Mouse (Mus musculus) kidney, embryonic 16.5 days (tissue): ENCODE measurements around the gene Polr2a. TPM values are rescaled to one million over a fixed set of nuclear protein-coding genes. Genes with fewer than 3 reads are reported as not detected.
"Not testable (repeated sequence)": the region's sequence is repeated elsewhere in the genome, so short reads cannot be mapped to it uniquely, and the experiment has no call there.

ENCODE experiments used
- ATAC-seq: fragments of 200-750 bp; cut with Nextera tagmentation; 2 replicates; pipeline ENCODE4 v1.8.0; 2017; ENCODE audit warnings: moderate TSS enrichment; ENCODE audit not compliant: low FRiP score, low TSS enrichment
- H3K27ac ChIP-seq: fragments of 300-500 bp; sonication (generic); 2 replicates; pipeline ENCODE4 v1.5.1; 2014; ENCODE audit warnings: low read length
- H3K27me3 ChIP-seq: fragments of 300-500 bp; sonication (generic); 2 replicates; pipeline ENCODE4 v1.6.1; 2014; ENCODE audit warnings: low read length, control low read depth, mixed read lengths; ENCODE audit not compliant: insufficient read depth
- H3K36me3 ChIP-seq: fragments of 300-500 bp; sonication (generic); 2 replicates; pipeline ENCODE4 v1.6.1; 2014; ENCODE audit warnings: low read length, control low read depth, mixed read lengths; ENCODE audit not compliant: insufficient read depth
- H3K4me1 ChIP-seq: fragments of 300-500 bp; sonication (generic); 2 replicates; pipeline ENCODE4 v1.6.1; 2014; ENCODE audit warnings: low read length, control low read depth, mixed read lengths; ENCODE audit not compliant: insufficient read depth
- H3K4me2 ChIP-seq: fragments of 300-500 bp; sonication (generic); replicated peaks from 2 replicates; pipeline ENCODE4 v1.6.1; 2014; ENCODE audit warnings: low read depth, low read length
- H3K4me3 ChIP-seq: fragments of 300-500 bp; sonication (generic); 2 replicates; pipeline ENCODE4 v1.5.1; 2014; ENCODE audit warnings: mild to moderate bottlenecking, low read length
- H3K9ac ChIP-seq: fragments of 300-500 bp; sonication (generic); replicated peaks from 2 replicates; pipeline ENCODE4 v1.6.1; 2014; ENCODE audit warnings: low read length
- H3K9me3 ChIP-seq: fragments of 300-500 bp; sonication (generic); 2 replicates; pipeline ENCODE4 v1.6.1; 2016; ENCODE audit warnings: low read length, control low read depth
- WGBS: fragments of 180-500 bp; shearing (Covaris S2); extraction: QIAGEN DNeasy Blood & Tissue Kit; methylation state at CpG from one replicate; pipeline ENCODE4 v1.1.7; 2014; 5-methylcytosine and 5-hydroxymethylcytosine counted together
- polyA plus RNA-seq: library from polyadenylated mRNA; unstranded; fragments of >200 nt; fragmentation: Nextera tagmentation; extraction: Ambion mirVana; gene quantifications from 2 replicates; pipeline ENCODE4 v1.2.1, GENCODE M21; 2015

Polr2a gene
- polyA plus RNA-seq, 1 experiment from 2014 or later: 28.3 TPM

DNA sequence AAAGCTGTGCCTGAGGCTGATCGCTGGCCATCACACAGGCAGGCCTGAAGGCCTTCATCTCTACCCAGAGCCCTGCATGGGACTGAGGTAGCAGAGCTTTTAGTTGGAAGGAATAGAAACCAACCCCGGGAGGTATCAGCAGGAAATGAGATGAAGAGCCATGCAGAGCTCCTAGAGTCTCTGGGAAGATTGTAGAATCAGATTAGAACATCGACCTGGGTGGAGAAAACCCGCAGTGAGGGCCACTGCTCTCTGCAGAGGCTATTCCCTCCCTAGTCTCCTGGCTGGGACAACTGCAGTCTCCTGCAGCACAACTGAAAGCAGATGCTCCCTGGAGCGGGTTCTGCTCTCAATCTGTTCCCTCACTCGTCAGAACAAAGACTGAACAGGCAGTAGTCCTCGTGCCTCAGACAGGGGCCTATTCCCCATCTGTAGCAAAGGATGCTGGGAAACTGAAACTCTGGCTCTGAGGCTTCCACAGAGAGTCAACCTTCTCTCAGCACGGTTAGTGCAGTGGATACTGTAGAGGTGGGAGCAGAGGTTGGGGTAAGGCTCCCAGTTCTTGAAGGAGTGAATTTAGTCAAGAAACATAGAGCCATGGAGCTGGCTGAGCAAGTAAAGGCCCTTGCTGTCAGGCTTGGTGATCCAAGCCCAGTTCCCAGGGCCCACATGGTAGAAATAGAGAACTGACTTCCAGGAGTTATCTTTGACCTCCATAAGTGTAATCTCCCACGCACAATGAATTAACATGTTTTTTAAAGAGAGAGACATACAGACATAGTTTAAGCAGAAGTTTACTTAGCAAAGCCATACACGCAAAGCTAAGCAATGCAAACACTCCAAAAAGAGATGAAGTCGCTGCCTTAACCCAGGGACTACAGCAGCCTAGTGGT, 48.6 kb downstream of the Polr2a start:
- Histone ChIP-seq H3K27me3 (no peaks in the 10 kb centered on the region), H3K4me1 (peaks cover 3% of the 10 kb centered on the region), H3K9me3 (no peaks in the 10 kb centered on the region), H3K27ac (no peak overlapping the region; the same call in 1 of the 2 replicates), H3K4me3 (no peak overlapping the region), H3K36me3 (no peaks in the 10 kb centered on the region), H3K4me2 (no peak overlapping the region), H3K9ac (no peak overlapping the region)
- ATAC-seq: no peak
- 60% methylated on average over 11 of the region's 11 CpGs for WGBS

DNA sequence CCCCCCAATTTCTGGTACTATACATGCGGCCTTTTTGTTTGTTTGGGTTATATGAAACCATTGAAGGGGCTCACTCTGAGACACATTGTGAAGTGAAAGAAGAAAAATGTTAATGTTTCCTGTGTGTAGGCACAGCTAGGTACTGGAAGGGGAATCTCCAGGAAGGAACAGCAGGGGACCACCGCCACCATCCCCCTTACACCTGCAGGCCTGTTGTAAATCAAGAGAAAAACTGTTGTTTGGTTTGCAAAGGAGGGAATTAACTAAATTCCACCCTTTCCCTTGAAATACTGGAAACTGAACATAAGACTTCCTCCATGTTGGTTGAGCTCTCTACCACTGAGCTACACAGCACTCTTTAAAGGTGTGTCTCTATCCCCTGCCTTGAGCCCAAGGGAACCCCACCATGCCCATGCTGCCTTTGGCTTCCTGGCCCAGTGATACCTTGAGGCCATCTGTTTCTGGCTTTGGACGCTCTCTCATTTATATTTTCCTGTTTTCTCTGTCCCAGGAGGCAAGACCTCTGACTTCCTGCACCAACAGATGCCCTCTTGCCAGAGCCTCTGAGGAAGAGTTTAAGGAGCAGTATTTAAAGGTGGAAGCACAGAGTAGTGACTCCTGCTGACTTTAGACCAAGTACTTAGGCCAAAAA, 49.7 kb downstream of the Polr2a start:
- no peaks in the 10 kb centered on the region for H3K36me3 ChIP-seq
- no peak for ATAC-seq
- H3K4me2 ChIP-seq: no peak overlapping the region
- no peak overlapping the region for H3K9ac ChIP-seq
- no peak overlapping the region for H3K4me3 ChIP-seq
- 60% methylated on average over 3 of the region's 3 CpGs for WGBS
- no peaks in the 10 kb centered on the region for H3K9me3 ChIP-seq
- no peaks in the 10 kb centered on the region for H3K27me3 ChIP-seq
- H3K4me1 ChIP-seq: no peaks in the 10 kb centered on the region
- no peak overlapping the region for H3K27ac ChIP-seq

DNA sequence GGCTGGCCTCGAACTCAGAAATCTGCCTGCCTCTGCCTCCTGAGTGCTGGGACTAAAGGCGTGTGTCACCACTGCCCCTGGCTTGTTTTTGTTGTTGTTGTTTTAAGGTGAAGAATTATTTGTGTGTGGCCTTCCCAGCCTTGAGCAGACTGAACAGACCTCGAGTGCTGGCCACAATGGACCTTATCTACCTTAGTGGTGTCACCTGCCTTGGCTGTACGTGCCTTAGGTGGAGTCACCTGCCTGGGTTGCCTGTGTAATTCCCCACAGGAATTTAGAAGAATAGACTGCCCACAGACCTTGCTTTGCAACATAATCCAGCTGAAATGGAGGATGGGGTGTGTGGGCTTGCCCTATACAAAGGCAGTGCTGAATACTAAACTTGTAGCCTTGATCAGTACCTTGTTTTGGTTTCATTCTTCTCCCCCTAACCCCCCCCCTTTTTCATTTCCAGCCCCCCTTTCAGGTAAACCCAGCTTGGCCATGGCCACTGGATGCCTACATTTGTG, 50.5 kb downstream of the Polr2a start:
- no peaks in the 10 kb centered on the region for H3K36me3 ChIP-seq
- no peaks in the 10 kb centered on the region for H3K9me3 ChIP-seq
- no peak overlapping the region for H3K4me2 ChIP-seq
- no peak overlapping the region for H3K9ac ChIP-seq
- WGBS: 87% methylated on average over 4 of the region's 4 CpGs
- H3K4me1 ChIP-seq: no peaks in the 10 kb centered on the region
- ATAC-seq: no peak
- no peak overlapping the region for H3K4me3 ChIP-seq
- H3K27me3 ChIP-seq: no peaks in the 10 kb centered on the region
- H3K27ac ChIP-seq: no peak overlapping the region

DNA sequence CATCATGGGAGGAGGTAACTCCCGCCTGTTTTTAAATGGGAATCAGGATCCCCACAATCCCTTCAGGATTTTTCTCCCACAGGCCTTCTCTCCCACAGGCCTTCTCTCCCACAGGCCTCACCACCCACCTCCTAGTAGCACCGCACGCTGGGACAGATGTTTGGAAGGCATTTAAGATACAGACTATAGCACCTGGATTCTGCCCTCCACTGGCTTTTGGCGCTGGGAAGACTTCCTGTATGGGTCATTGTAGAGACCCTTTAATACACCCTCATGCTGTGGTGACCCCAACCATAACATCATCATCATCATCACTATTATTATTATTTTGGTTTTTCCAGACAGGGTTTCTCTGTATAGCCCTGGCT, 51.0 kb downstream of the Polr2a start:
- Histone ChIP-seq H3K4me2 (no peak overlapping the region), H3K4me1 (no peaks in the 10 kb centered on the region), H3K4me3 (no peak overlapping the region), H3K27ac (no peak overlapping the region), H3K9me3 (no peaks in the 10 kb centered on the region), H3K36me3 (no peaks in the 10 kb centered on the region), H3K9ac (no peak overlapping the region), H3K27me3 (no peaks in the 10 kb centered on the region)
- 86% methylated on average over 4 of the region's 4 CpGs for WGBS
- no peak for ATAC-seq

DNA sequence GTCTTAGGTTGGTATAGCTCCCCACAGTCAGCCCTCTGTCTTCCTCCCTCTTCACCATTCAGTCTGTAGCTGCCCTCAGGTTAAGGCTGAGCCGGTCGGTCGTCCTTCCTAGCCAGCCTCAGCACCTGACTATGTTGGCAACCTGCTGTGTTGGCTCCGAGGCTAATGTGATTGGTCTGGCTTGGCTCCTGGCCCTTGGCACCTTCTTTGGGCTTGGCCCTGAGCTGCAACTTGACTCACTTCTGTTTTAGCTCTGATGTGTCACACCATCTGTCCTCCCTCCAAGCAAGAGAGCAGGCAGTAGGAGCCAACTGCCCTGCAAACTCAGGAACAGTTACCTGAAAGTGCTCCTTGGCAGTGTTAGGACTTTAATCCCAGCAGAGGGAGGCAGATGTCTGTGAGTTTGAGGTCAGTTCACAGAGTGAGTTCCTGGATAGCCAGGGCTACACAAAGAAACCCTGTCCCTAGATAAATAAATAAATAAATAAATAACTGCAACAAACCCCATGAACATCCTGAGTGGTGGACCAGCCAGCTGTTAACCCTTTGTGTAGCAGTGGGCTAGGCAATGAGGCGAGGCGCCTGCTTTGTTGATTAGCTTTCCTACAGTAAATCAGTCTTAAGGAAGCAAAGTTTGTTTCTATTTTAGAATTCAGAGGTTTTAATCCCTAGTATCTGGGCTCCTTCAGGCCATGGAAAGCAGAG, 51.5 kb downstream of the Polr2a start:
- WGBS: 66% methylated on average over 6 of the region's 6 CpGs
- H3K27me3 ChIP-seq: no peaks in the 10 kb centered on the region

DNA sequence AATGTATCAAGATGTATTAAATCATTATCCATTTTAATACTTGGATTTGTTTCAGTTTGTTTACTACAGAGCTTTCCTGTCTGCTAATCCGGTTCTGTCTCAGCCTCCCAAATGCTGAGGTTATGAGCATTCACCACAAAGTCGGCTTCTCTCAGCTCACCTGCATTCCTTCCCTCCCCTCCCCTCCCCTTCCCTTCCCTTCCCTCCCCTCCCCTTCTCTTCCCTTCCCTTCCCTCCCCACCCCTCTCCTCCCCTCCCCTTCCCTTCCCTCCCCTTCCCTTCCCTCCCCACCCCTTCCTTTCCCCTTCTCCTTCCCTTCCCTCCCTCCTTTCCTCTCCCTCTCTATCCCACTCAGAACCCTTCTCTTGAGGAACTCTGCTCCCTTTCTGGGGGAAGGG, 53.8 kb downstream of the Polr2a start:
- no peaks in the 10 kb centered on the region for H3K4me1 ChIP-seq
- H3K36me3 ChIP-seq: no peaks in the 10 kb centered on the region
- 29% methylated on average over 2 of the region's 2 CpGs for WGBS
- H3K27me3 ChIP-seq: no peaks in the 10 kb centered on the region
- no peaks in the 10 kb centered on the region for H3K9me3 ChIP-seq
- no peak overlapping the region for H3K9ac ChIP-seq
- H3K4me2 ChIP-seq: no peak overlapping the region
- no peak overlapping the region for H3K4me3 ChIP-seq
- no peak for ATAC-seq
- H3K27ac ChIP-seq: no peak overlapping the region

More for the DNA sequence above, 51.5 kb downstream of the Polr2a start:
- Histone ChIP-seq H3K9me3 (no peaks in the 10 kb centered on the region), H3K4me3 (no peak overlapping the region), H3K36me3 (no peaks in the 10 kb centered on the region), H3K9ac (no peak overlapping the region), H3K4me1 (no peaks in the 10 kb centered on the region), H3K27ac (no peak overlapping the region), H3K4me2 (no peak overlapping the region)
- ATAC-seq: no peak

DNA sequence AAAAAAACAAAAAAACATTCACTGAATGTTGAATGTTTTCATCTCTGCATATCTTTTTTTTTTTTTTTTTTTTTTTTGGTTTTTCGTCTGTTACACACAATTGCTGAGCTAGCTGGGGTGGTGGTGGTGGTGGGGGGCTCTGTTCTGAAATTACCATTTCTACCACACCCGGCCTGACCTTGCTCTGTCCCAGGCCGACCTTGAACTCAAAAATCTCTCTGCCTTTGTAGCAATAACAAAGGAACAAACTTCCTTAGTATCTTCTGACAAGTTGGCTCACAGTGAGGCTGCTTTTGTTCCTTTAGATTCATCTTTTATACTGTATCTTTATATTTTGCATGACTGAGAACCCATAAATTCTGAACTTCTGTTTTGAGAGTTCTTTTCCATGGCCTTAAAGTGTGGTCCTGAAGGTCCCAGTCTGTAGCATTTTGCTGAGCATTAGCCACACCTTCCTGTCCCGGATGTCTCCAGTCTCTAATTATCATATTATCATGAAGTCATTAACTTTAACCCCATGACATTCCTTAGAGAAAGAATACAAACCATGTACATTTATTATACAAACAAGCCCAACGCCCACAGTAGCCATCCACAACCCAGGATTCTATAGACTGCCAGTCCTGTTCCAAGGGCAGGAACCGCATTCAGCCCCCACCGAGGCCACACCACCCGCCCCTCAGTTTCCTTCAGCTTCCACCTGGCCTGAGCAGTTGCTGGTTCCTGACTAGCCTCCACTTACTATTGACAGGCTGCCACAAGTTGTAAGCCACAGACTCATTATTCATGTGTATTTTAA, 54.4 kb downstream of the Polr2a start:
- H3K27me3 ChIP-seq: no peaks in the 10 kb centered on the region
- 68% methylated on average over 8 of the region's 8 CpGs for WGBS
- no peak overlapping the region for H3K4me3 ChIP-seq
- H3K9ac ChIP-seq: no peak overlapping the region
- no peak overlapping the region for H3K4me2 ChIP-seq
- H3K36me3 ChIP-seq: no peaks in the 10 kb centered on the region
- H3K27ac ChIP-seq: no peak overlapping the region
- no peak for ATAC-seq
- no peaks in the 10 kb centered on the region for H3K4me1 ChIP-seq
- no peaks in the 10 kb centered on the region for H3K9me3 ChIP-seq

DNA sequence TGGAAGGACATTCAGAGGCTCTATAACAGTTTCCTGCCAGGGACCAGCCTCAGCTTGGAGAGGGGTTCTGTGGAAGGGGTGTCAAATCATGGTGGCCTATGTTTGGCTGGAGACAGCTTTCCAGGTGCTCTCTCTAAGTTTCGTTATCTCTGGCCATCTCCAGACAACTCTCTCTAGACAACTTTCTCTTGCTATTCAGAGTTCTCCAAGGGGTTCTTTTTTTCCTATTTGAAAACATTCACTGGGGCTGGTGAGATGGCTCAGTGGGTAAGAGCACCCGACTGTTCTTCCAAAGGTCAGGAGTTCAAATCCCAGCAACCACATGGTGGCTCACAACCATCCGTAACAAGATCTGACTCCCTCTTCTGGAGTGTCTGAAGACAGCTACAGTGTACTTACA, 55.1 kb downstream of the Polr2a start:
- not testable (repeated sequence) for H3K9me3 ChIP-seq, H3K36me3 ChIP-seq, ATAC-seq, H3K4me2 ChIP-seq, H3K9ac ChIP-seq, H3K27ac ChIP-seq, H3K4me3 ChIP-seq, H3K27me3 ChIP-seq, H3K4me1 ChIP-seq
- WGBS: 57% methylated on average over 2 of the region's 3 CpGs

DNA sequence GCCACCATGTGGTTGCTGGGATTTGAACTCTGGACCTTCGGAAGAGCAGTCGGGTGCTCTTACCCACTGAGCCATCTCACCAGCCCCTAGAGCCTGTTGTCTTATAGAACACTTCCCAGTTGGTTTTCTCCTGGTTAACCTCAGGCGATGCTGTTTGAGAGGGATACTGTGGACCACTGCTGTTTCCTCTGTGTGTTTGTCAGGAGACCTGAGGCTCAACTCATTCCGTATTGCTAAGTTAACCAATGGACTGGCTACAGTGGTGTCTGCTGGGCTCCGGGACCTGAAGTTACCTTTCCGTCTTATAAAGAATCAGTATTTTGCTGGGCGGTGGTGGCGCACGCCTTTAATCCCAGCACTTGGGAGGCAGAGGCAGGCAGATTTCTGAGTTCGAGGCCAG, 55.6 kb downstream of the Polr2a start:
- 95% methylated on average over 10 of the region's 10 CpGs for WGBS
- not testable (repeated sequence) for H3K4me1 ChIP-seq, H3K4me3 ChIP-seq, H3K27me3 ChIP-seq, H3K4me2 ChIP-seq, H3K36me3 ChIP-seq, H3K9ac ChIP-seq, H3K9me3 ChIP-seq, H3K27ac ChIP-seq, ATAC-seq
